Mouse (Mus musculus): ENCODE measurements around the gene Bbs1. TPM values are rescaled to one million over a fixed set of nuclear protein-coding genes. Genes with fewer than 3 reads are reported as not detected.

The Bbs1 gene
- total and polyA plus RNA-seq, 3 experiments: 1.2 to 1.9 TPM; not detected in 1

GRCm38 (mm10) chr19:4943253-4943588, 36.8 kb upstream of the Bbs1 start:
- Histone ChIP-seq H3K27me3 (ENCODE audit: control insufficient read depth in 1 of 2, insufficient read depth in 2 of 2, low read length in 2 of 2) (peaks cover 4 to 11% of the 10 kb centered on the region in 2 experiments), H3K36me3 (ENCODE audit: control insufficient read depth in 1 of 2, insufficient read depth in 2 of 2, low read length in 2 of 2) (no peaks in the 10 kb centered on the region), H3K79me2 (ENCODE audit: control insufficient read depth, insufficient read depth, low read length, poor library complexity) (no peaks in the 10 kb centered on the region), H3K9ac (ENCODE audit: control insufficient read depth, low read depth, low read length, poor library complexity, severe bottlenecking) (no peak overlapping the region), H3K9me3 (replicated peaks; ENCODE audit: insufficient read depth, low read length) (no peaks in the 10 kb centered on the region), H3K27ac (ENCODE audit: control insufficient read depth, low read depth, low read length) (no peak overlapping the region), H3K4me3 (ENCODE audit: control insufficient read depth in 1 of 2, insufficient read depth in 1 of 2, low read depth in 2 of 2, low read length in 2 of 2) (peak overlapping the region in 1 of 2 experiments; percentile 19; a peak in 1 of 4 replicates), H3K4me1 (ENCODE audit: control insufficient read depth in 1 of 2, insufficient read depth in 2 of 2, low read length in 2 of 2) (no peaks in the 10 kb centered on the region; a peak in 1 of 4 replicates)
- no peak for DNase-seq (ENCODE audit: low read depth, low spot score)
- no peak for TF ChIP-seq UBTF (IDR thresholded peaks at IDR 0.05; ENCODE audit: borderline replicate concordance, insufficient read depth, low read depth, low read length)
- TF ChIP-seq USF1 (IDR thresholded peaks at IDR 0.05; ENCODE audit: low read depth, low read length): no peak
- no peak for TF ChIP-seq ZNF384 (IDR thresholded peaks at IDR 0.05; ENCODE audit: low read depth, low read length)

DNA sequence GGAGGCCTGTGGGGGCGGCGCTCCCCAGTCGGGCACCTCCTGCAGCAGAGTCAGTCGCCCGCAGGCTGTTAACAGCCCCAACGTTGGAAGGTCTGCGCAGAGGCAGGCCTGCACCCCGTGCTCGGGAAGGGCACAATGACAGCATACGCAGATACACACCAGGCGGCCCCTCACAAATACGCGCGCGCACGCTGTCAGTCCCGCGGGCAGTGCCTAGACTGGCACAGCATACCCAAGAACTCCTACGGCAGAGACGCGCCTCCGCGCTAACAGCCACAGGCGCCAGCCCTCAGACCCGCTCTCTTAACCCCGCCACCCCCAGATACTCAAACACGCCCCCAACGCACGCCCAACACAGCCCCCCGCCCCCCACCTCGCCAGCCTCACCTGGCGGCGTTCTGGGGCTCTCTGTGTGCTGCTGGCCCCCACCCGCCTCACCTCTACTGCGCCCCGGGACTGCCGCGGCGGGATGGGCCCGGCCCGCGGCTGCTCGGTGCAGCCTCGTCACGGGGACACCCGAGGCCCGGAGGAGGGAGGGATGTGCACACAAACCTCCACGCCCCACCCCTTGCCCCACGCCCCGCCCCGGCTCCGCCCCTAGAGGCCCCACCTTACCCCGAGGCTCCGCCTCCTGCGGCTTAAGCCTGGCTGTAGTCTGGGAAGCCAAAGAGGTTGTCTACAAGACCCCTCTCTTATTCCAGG, 36.3 kb upstream of the Bbs1 start, which contains the start of gene Peli3:
Gene Peli3 (minus strand): TSS at position 577 of the 702 bp plus-strand sequence.
- Histone ChIP-seq H3K27me3 (ENCODE audit: control insufficient read depth in 1 of 2, insufficient read depth in 2 of 2, low read length in 2 of 2) (peaks cover 4 to 10% of the 10 kb centered on the region in 2 experiments), H3K9me3 (replicated peaks; ENCODE audit: insufficient read depth, low read length) (no peaks in the 10 kb centered on the region), H3K79me2 (ENCODE audit: control insufficient read depth, insufficient read depth, low read length, poor library complexity) (no peaks in the 10 kb centered on the region), H3K27ac (ENCODE audit: control insufficient read depth, low read depth, low read length) (no peak within 1 kb of the TSS), H3K9ac (ENCODE audit: control insufficient read depth, low read depth, low read length, poor library complexity, severe bottlenecking) (peak within 1 kb of the TSS; percentile 27; the same call in 1 of the 2 replicates), H3K4me1 (ENCODE audit: control insufficient read depth in 1 of 2, insufficient read depth in 2 of 2, low read length in 2 of 2) (no peaks in the 10 kb centered on the region; a peak in 1 of 4 replicates), H3K36me3 (ENCODE audit: control insufficient read depth in 1 of 2, insufficient read depth in 2 of 2, low read length in 2 of 2) (no peaks in the 10 kb centered on the region), H3K4me3 (ENCODE audit: control insufficient read depth in 1 of 2, insufficient read depth in 1 of 2, low read depth in 2 of 2, low read length in 2 of 2) (peak within 1 kb of the TSS; percentile 49 to 86)
- TF ChIP-seq MXI1 (IDR thresholded peaks at IDR 0.05; ENCODE audit: low read depth, low read length): peak; percentile 51
- peak; percentile 44; the same call in 1 of the 2 replicates for TF ChIP-seq USF1 (IDR thresholded peaks at IDR 0.05; ENCODE audit: low read depth, low read length)
- no peak for TF ChIP-seq UBTF (IDR thresholded peaks at IDR 0.05; ENCODE audit: borderline replicate concordance, insufficient read depth, low read depth, low read length)
- peak; percentile 79 for DNase-seq (ENCODE audit: low read depth, low spot score)

GRCm38 (mm10) chr19:4937444-4938310, 31.2 kb upstream of the Bbs1 start:
- no peaks in the 10 kb centered on the region for H3K9me3 ChIP-seq (replicated peaks; ENCODE audit: insufficient read depth, low read length)
- H3K4me3 ChIP-seq (ENCODE audit: control insufficient read depth in 1 of 2, insufficient read depth in 1 of 2, low read depth in 2 of 2, low read length in 2 of 2): no peak overlapping the region
- peaks cover 0 to 4% of the 10 kb centered on the region in 2 experiments for H3K27me3 ChIP-seq (ENCODE audit: control insufficient read depth in 1 of 2, insufficient read depth in 2 of 2, low read length in 2 of 2)
- DNase-seq (ENCODE audit: low read depth, low spot score): no peak
- H3K4me1 ChIP-seq (ENCODE audit: control insufficient read depth in 1 of 2, insufficient read depth in 2 of 2, low read length in 2 of 2): no peaks in the 10 kb centered on the region; a peak in 1 of 4 replicates
- no peaks in the 10 kb centered on the region for H3K36me3 ChIP-seq (ENCODE audit: control insufficient read depth in 1 of 2, insufficient read depth in 2 of 2, low read length in 2 of 2)
- no peak overlapping the region for H3K9ac ChIP-seq (ENCODE audit: control insufficient read depth, low read depth, low read length, poor library complexity, severe bottlenecking)
- no peaks in the 10 kb centered on the region for H3K79me2 ChIP-seq (ENCODE audit: control insufficient read depth, insufficient read depth, low read length, poor library complexity)
- TF ChIP-seq BHLHE40 (IDR thresholded peaks at IDR 0.05; ENCODE audit: borderline replicate concordance, low read depth, low read length) (peak; percentile 81), ETS1 (IDR thresholded peaks at IDR 0.05; ENCODE audit: low read depth, low read length) (no peak)
- no peak overlapping the region for H3K27ac ChIP-seq (ENCODE audit: control insufficient read depth, low read depth, low read length)
